Mouse (Mus musculus) hindbrain, postnatal 0 days (tissue): Measurements from ENCODE around the gene Prss38. TPM values are rescaled to one million over a fixed set of nuclear protein-coding genes. Genes with fewer than 3 reads are reported as not detected.
"Not testable (repeated sequence)": the region's sequence is repeated elsewhere in the genome, so short reads cannot be mapped to it uniquely, and the experiment has no call there.

Experiments used
- ATAC-seq: fragments of 200-750 bp; cut with Nextera tagmentation; 2 replicates; pipeline ENCODE4 v1.8.0; 2017; ENCODE audit warnings: mild to moderate bottlenecking, moderate TSS enrichment, moderate library complexity
- DNase-seq: peaks from one replicate; pipeline ENCODE4 v3.0.0-alpha.2; 2015; ENCODE audit warnings: low spot score
- H3K27ac ChIP-seq: fragments of 300-500 bp; sonication (generic); 2 replicates; pipeline ENCODE4 v1.5.1; 2014; ENCODE audit warnings: mild to moderate bottlenecking
- H3K27me3 ChIP-seq: fragments of 300-500 bp; sonication (generic); 2 replicates; pipeline ENCODE4 v1.6.1; 2014; ENCODE audit warnings: low read length, mixed read lengths; ENCODE audit not compliant: insufficient read depth
- H3K36me3 ChIP-seq: fragments of 300-500 bp; sonication (generic); 2 replicates; pipeline ENCODE4 v1.6.1; 2014; ENCODE audit warnings: low read length, mixed read lengths; ENCODE audit not compliant: insufficient read depth
- H3K4me1 ChIP-seq: fragments of 300-500 bp; sonication (generic); 2 replicates; pipeline ENCODE4 v1.6.1; 2014; ENCODE audit warnings: antibody characterized with exemption, low read length, mixed read lengths; ENCODE audit not compliant: insufficient read depth
- H3K4me2 ChIP-seq: fragments of 300-500 bp; sonication (generic); 2 replicates; pipeline ENCODE4 v1.6.1; 2014; ENCODE audit warnings: low read depth, mild to moderate bottlenecking, low read length, moderate library complexity, mixed read lengths
- H3K4me3 ChIP-seq: fragments of 300-500 bp; sonication (generic); 2 replicates; pipeline ENCODE4 v1.5.1; 2014; ENCODE audit warnings: low read length
- H3K9ac ChIP-seq: fragments of 300-500 bp; sonication (generic); replicated peaks from 2 replicates; pipeline ENCODE4 v1.6.1; 2014; ENCODE audit warnings: mild to moderate bottlenecking, low read length, moderate library complexity, mixed read lengths
- H3K9me3 ChIP-seq: fragments of 300-500 bp; sonication (generic); 2 replicates; pipeline ENCODE4 v1.6.1; 2016; ENCODE audit warnings: low read length, mixed read lengths
- CTCF ChIP-seq: IDR thresholded peaks from 2 replicates; pipeline ENCODE4 v1.5.1; 2016; ENCODE audit warnings: antibody characterized with exemption, control low read depth, low read depth
- WGBS: fragments of 180-500 bp; shearing (Covaris S2); extraction: QIAGEN DNeasy Blood & Tissue Kit; methylation state at CpG from one replicate; pipeline ENCODE4 v1.1.7; 2014; 5-methylcytosine and 5-hydroxymethylcytosine counted together
- polyA plus RNA-seq: library from polyadenylated mRNA; unstranded; fragments of >200 nt; fragmentation: Nextera tagmentation; extraction: Ambion mirVana; gene quantifications from 2 replicates; pipeline ENCODE4 v1.2.1, GENCODE M21; 2015
- total RNA-seq: library from RNA; depleted of rRNA; stranded (reverse); fragments of >200 nt; gene quantifications from 2 replicates; pipeline ENCODE4 v1.2.3, GENCODE M21; 2014

Gene Prss38
- total and polyA plus RNA-seq, 2 experiments from 2014 or later: not detected

- Histone ChIP-seq H3K36me3 (no peaks in the 10 kb centered on the region), H3K27me3 (no peaks in the 10 kb centered on the region), H3K4me3 (no peak overlapping the region), H3K27ac (no peak overlapping the region), H3K4me2 (no peak overlapping the region), H3K9me3 (no peaks in the 10 kb centered on the region), H3K9ac (no peak overlapping the region), H3K4me1 (no peaks in the 10 kb centered on the region)
- no peak for TF ChIP-seq CTCF
- WGBS: 47% methylated on average over 7 of the region's 7 CpGs
- no peak for ATAC-seq
- no peak for DNase-seq
Observed at GRCm38 (mm10) chr11:59384441-59384959, 9.0 kb upstream of the Prss38 start.

- Histone ChIP-seq H3K27me3 (no peaks in the 10 kb centered on the region), H3K27ac (no peak overlapping the region), H3K9me3 (no peaks in the 10 kb centered on the region), H3K4me3 (no peak overlapping the region), H3K4me1 (no peaks in the 10 kb centered on the region), H3K4me2 (no peak overlapping the region), H3K36me3 (no peaks in the 10 kb centered on the region), H3K9ac (no peak overlapping the region)
- ATAC-seq (no peak), DNase-seq (no peak)
- TF ChIP-seq CTCF: no peak
Observed at GRCm38 (mm10) chr11:59379547-59379946, 4.1 kb upstream of the Prss38 start.

- Histone ChIP-seq H3K4me1 (no peaks in the 10 kb centered on the region), H3K36me3 (no peaks in the 10 kb centered on the region), H3K27ac (no peak overlapping the region), H3K27me3 (no peaks in the 10 kb centered on the region), H3K4me3 (no peak overlapping the region), H3K4me2 (no peak overlapping the region), H3K9ac (no peak overlapping the region), H3K9me3 (no peaks in the 10 kb centered on the region)
- WGBS: 82% methylated on average over 3 of the region's 3 CpGs
- ATAC-seq: no peak
- no peak for TF ChIP-seq CTCF
- DNase-seq: no peak
Observed at GRCm38 (mm10) chr11:59377999-59378398, 2.5 kb upstream of the Prss38 start.

GRCm38 (mm10) chr11:59369848-59370247, 5.6 kb downstream of the Prss38 start:
- H3K4me1 ChIP-seq: no peaks in the 10 kb centered on the region
- no peaks in the 10 kb centered on the region for H3K27me3 ChIP-seq
- WGBS: 80% methylated on average over 11 of the region's 11 CpGs
- no peak for TF ChIP-seq CTCF
- H3K9me3 ChIP-seq: no peaks in the 10 kb centered on the region
- no peak overlapping the region for H3K4me2 ChIP-seq
- no peak overlapping the region for H3K4me3 ChIP-seq
- ATAC-seq (no peak), DNase-seq (no peak)
- no peaks in the 10 kb centered on the region for H3K36me3 ChIP-seq
- no peak overlapping the region for H3K27ac ChIP-seq
- H3K9ac ChIP-seq: no peak overlapping the region

DNA sequence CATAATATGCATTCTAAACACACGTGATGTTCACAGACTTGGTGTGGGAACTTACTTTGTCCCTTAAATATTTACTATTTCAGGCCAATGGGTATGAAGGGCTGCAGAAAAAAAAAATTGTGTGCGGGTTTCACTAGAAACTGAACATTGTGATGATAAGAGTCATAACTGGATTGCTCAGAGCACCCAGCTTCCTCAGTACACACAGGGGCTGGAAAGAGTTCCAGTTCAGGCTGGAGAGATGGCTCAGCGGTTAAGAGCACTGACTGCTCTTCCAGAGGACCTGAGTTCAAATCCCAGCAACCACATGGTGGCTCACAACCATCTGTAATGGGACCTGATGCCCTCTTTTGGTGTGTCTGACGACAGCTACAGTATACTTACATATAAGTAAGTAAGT, 7.5 kb downstream of the Prss38 start:
- not testable (repeated sequence) for ATAC-seq, H3K27me3 ChIP-seq

DNA sequence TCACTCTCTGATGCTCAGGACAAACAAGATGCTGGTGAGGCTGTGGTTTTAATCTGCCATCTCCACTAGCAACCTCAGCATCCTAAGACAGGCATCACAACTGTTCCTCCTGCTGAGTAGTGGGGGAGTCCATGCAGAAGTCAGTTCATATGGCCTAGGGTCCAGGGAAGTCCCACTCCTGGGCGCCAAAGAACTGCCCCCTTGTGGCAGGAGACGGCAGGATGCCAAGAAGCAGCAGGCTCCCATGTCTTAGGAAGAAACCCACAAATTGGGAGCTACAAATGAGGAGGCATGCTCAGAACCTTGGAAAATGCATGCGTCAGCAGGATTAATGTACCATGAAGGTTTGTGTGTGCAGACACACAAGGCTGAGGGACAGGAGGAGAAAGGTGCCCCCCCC, 8.8 kb downstream of the Prss38 start:
- peak; percentile 23 for DNase-seq
- H3K9ac ChIP-seq: no peak overlapping the region
- peak; percentile 50 for TF ChIP-seq CTCF
- H3K4me2 ChIP-seq: no peak overlapping the region
- 18% methylated on average over 3 of the region's 3 CpGs for WGBS
- no peaks in the 10 kb centered on the region for H3K36me3 ChIP-seq
- H3K9me3 ChIP-seq: no peaks in the 10 kb centered on the region
- H3K4me1 ChIP-seq: no peaks in the 10 kb centered on the region
- no peak for ATAC-seq
- H3K27ac ChIP-seq: no peak overlapping the region; the same call in 1 of the 2 replicates
- no peaks in the 10 kb centered on the region for H3K27me3 ChIP-seq
- H3K4me3 ChIP-seq: no peak overlapping the region

More for the DNA sequence above, 7.5 kb downstream of the Prss38 start:
- not testable (repeated sequence) for H3K9ac ChIP-seq, H3K36me3 ChIP-seq, DNase-seq, H3K4me1 ChIP-seq, H3K27ac ChIP-seq, H3K4me2 ChIP-seq, H3K9me3 ChIP-seq, H3K4me3 ChIP-seq
- WGBS: 86% methylated on average over 4 of the region's 4 CpGs

DNA sequence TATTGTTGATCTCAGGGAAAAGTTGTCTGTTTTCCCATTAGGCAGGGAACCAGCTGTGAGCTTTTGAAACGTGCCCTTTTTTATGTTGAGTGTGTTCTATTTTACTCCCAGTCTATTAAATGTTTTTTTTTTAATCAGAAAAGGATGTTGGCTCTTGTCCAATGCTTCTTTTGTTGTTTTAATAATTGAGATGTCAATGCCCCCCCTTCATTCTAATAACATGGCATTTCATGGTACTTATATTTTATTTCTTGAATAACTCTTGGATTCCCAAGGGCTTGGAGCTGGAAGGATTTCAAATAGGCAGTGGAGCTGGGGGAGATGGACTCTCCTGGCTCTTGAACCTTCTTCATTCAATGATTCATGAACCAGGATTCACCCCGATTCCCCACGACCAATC, 9.4 kb downstream of the Prss38 start:
- TF ChIP-seq CTCF: no peak
- ATAC-seq: no peak
- Histone ChIP-seq H3K9ac (no peak overlapping the region), H3K4me1 (no peaks in the 10 kb centered on the region), H3K36me3 (no peaks in the 10 kb centered on the region), H3K27ac (no peak overlapping the region), H3K4me2 (no peak overlapping the region), H3K4me3 (no peak overlapping the region), H3K9me3 (no peaks in the 10 kb centered on the region), H3K27me3 (no peaks in the 10 kb centered on the region)
- 23% methylated on average over 3 of the region's 3 CpGs for WGBS
- DNase-seq: peak; percentile 51
